Mouse (Mus musculus) adrenal gland, postnatal 36 days (tissue): ENCODE data around the gene Mettl6. TPM values are rescaled to one million over a fixed set of nuclear protein-coding genes. Genes with fewer than 3 reads are reported as not detected.
A peak's percentile ranks its signal among the peaks of the same experiment; 100 is the strongest.

Experiments used
- DNase-seq, 2 experiments: peaks; one replicate each; pipeline ENCODE4 v3.0.0; 2021; ENCODE audit warnings: mixed read lengths in 1 of 2
- long read RNA-seq, 2 experiments: library from polyadenylated mRNA; stranded (forward); transcript quantifications; one replicate each; pipeline ENCODE4 v2.0.0; 2021; ENCODE audit warnings: borderline sequencing depth in 2 of 2
- total RNA-seq, 2 experiments: library from RNA; stranded (reverse); gene quantifications; 2 replicates each; pipeline ENCODE4 v1.2.3; 2021

Gene Mettl6
- total RNA-seq = 10 to 100 TPM; 20.4 to 21.3 TPM
- long read RNA-seq, experiment 1, transcript Mettl6-201 (6 exons, 3,946 nt) = major isoform, 11 of 25 reads
- long read RNA-seq, experiment 1, partial matches to known transcripts = 1 of 25 reads
- long read RNA-seq, experiment 1, other reads (novel, unspliced or antisense) = 11 of 25 reads
- long read RNA-seq, experiment 2, partial matches to known transcripts = 0 of 8 reads
- long read RNA-seq, experiment 2, other reads (novel, unspliced or antisense) = 4 of 8 reads

GRCm38 (mm10) chr14:31494975-31495455 lies at the start of gene Mettl6:
TSS of gene Mettl6 (minus strand) at chr14:31495040.
- peak; percentile 95 for DNase-seq

DNA sequence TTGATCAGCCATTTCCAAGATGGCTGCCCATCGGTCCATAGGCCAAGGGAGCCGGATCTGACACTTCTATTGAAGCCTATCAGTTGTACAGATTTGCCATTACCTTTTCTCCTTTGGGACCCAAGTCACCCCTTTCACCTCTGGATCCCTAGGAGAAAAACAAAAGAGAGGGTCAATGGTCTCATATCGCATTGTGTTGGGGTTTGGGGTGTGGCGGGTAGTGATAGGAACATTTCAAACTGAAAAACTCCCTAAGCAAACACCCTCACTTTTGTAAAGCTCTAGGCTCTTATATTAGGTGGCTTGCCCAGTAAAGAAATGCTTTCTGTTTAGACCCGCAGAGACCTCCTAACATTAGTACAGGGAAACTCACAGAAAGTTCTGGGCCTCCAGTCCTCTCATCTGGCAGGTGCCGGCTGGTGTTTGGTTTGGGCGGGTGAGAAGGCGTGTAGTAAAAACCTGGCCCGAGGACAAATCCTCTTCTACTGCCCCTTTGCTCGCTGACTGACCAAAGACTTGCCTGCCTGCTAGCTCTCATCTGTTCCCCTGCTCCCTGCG lies 49.1 kb upstream of the Mettl6 start:
- no peak for DNase-seq

GRCm38 (mm10) chr14:31537298-31537697 lies 42.5 kb upstream of the Mettl6 start:
- DNase-seq = no peak

DNA sequence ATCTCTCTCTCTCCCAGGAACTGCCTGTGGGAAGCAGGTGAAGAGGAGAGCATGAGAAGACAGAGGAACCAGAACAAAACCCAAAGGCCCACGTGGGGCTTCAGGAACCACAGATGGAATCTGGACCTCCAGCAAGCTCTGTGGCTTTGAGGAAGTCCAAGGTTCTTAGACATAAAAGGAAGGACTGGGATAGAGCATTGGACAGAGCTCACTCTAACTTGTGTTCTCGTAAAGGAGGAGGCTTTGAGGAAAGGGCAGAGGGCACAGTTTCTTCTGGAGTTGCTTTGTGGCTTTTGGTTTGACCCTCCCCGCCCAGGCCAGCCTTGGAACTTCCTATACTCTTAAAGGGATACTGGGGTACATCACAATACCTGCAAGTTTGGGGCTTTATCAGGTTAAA lies 37.8 kb upstream of the Mettl6 start:
- DNase-seq = no peak

- DNase-seq = peak; percentile 41 to 51
These were observed 36.8 kb upstream of the Mettl6 start for GRCm38 (mm10) chr14:31531506-31532148.

- DNase-seq = no peak
These were observed 36.0 kb upstream of the Mettl6 start for GRCm38 (mm10) chr14:31530847-31531246.

- no peak for DNase-seq
These were observed 30.4 kb upstream of the Mettl6 start for GRCm38 (mm10) chr14:31525040-31525810.

- peak in 1 of 2 experiments; percentile 39 for DNase-seq
These were observed 26.5 kb upstream of the Mettl6 start for GRCm38 (mm10) chr14:31521318-31521717.

GRCm38 (mm10) chr14:31519165-31519564 lies 24.3 kb upstream of the Mettl6 start:
- peak in 1 of 2 experiments; percentile 25 for DNase-seq

DNA sequence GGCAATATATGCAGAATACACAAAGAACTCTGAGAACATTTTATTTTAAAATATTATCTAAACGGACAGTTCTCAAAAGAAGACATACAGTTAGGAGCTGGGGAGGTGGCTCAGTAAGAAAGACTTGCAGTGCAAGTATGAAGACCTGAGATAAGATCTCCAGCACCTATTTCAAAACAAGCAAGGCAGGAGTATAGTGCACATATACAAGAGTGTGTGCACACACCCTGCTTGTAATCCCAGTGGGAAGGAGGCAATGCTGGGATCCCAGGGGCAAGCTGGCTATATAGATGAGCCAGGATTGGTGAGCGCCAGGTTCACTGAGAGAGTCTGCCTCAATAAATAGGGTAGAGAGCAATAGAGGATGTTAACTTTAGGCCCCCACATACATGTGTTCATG lies 21.1 kb upstream of the Mettl6 start:
- no peak for DNase-seq

DNA sequence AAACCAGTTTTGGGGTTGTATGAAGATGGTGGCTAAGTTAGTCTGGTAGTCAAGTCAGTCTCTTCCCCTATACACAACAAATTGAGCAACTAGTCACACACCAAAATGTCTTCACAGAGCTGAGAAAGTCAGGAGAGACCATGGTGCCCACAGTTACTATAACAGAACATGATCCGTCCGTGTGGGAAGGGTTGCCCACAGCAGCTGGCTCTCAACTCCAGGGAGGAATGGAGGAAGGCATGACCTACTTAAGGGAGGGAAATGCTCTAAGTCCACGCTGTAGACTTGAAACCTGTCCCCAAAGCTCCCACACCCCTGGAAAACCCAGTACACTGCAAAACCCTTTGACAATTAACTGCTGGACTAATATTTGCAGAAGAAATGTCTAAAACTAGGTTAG lies 15.5 kb upstream of the Mettl6 start:
- DNase-seq = no peak

DNA sequence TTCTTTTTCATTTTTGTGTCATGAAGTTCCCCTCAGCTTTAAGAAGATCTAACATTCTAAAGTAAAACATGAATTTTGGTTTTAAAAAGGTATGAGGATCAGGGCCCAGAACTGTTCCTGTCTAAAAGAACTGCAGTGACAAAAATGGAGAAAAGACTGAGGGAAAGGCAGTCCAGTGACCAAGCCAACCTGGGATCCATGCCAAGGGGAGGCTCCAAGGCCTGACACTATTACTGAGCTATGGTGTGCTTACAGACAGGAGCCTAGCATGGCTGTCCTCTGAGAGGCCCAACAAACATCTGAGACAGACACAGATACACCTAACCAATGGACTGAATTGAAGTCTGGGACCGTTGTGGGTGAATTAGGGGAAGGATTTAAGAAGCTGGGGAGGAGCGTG lies 15.1 kb upstream of the Mettl6 start:
- DNase-seq = peak; percentile 77 to 80

- DNase-seq = no peak
These were observed 11.6 kb upstream of the Mettl6 start for GRCm38 (mm10) chr14:31506456-31506855.

DNA sequence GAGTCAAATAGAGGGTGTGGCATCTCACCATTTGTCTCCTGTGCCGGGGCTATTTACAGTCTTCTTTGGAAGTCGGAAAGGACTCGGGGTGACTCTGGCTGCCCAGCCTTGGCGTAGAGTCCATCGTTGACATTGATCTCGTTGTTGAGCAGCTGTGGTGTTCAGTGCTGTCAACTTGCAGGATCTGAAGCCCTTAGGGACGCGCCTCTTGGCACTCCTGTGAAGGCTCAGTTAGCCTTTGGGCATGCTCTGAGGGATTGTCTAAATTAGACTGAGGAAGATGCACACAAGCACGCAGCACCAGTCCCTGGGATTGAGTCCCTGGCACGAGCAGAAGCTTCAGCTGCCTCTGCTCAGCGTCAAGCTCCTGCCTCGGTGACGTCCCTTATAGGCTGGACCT lies 8.6 kb upstream of the Mettl6 start:
- no peak for DNase-seq

- no peak for DNase-seq
These were observed 4.7 kb upstream of the Mettl6 start for GRCm38 (mm10) chr14:31499526-31499925.

DNA sequence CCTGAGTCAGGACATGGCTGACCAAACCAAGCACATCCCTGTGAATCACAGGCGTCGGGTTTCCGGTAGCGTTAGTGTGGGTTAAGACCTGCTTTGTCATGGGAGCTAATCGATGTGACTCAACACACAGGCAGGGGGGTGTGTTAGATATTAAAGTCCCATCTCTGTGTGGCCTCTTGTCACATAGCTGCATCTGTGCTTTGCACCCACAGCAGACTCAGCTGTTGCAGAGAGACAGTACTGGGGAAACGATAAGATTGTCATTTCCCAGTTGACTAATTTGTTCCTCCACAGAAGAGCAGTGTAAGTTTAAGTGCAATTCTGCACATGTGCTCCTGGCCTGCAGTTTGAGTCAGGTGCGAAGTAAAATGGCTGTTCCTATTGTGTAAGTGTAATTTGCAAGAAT lies 1.4 kb upstream of the Mettl6 start:
- DNase-seq = peak; percentile 55 to 59

GRCm38 (mm10) chr14:31495538-31495937 lies 698 bp upstream of the Mettl6 start:
- no peak for DNase-seq

GRCm38 (mm10) chr14:31494349-31494974 lies 378 bp downstream of the Mettl6 start, which contains the start of gene Eaf1:
TSS of gene Eaf1 (plus strand) at chr14:31494399.
- DNase-seq = peak; percentile 53 to 58

DNA sequence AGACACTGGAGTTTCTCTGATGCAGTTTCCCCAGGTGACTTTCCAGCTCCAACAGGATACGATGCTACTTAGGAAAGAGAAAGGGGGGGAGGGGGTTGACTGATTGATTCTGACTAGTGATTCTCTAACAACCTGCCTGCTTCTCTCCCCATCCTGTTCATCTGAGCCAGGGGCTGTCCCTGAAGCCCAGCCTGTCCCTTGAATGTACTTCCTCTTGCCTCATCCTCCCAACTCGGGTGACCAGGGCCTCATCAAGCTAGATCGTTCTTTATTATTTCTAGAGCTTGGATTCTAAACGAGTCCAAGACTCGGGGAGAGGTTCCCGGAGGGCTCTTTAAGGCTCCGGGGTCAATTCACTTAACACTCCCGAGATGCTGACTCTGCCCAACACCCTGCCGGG lies 939 bp downstream of the Mettl6 start:
- no peak for DNase-seq

- DNase-seq = no peak
These were observed 6.8 kb downstream of the Mettl6 start for GRCm38 (mm10) chr14:31488055-31488454.

DNA sequence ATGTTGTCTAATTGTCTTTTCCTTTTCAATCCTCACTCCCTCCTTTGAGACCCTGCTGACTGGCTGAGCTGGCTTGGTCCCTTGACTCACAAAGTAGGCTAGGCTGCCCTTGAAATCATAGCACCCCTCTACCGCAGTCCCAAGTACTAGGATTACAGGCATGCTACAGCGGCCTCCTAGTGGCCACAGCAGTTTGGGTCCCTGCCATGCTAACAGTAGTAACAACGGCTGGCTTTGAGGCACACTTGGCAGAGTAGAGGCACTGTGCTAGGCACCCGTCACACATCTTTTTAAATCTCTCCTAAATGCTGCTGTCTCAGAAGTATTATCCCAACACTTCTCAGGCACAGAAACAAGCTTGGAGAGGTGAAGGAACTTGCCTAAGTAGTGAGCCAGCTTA lies 8.4 kb downstream of the Mettl6 start:
- DNase-seq = no peak

DNA sequence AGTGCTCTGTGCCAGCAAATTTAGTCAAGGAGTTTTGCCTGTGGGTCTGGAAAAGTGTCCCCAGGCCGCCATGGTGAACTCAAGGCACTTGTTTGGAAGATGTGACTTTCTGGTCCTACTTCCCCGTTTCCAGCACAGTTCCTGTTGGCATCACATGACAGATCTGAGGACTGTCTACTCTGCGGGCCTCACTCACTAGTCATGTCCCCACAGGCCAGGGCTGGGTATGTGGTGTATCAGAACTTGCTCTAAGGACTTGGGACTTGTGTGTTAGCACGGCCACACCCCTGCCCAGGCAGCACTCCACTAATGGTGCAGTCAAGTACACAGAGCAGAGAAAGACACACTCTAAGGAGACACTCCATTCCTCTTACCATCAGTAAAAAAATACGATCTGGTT lies 12.4 kb downstream of the Mettl6 start:
- DNase-seq = no peak
